Mouse (Mus musculus): ENCODE data around the gene Eif3k.
A peak's percentile ranks its signal among the peaks of the same experiment; 100 is the strongest.

The Eif3k gene

GRCm38 (mm10) chr7:28957997-28958725 is 23.5 kb downstream of the Eif3k start:
- DNase-seq = no peak

GRCm38 (mm10) chr7:28957286-28957685 is 24.4 kb downstream of the Eif3k start:
- DNase-seq = peak in 1 of 2 experiments; percentile 52

GRCm38 (mm10) chr7:28956270-28956669 is 25.4 kb downstream of the Eif3k start:
- no peak for DNase-seq

- no peak for DNase-seq
Measured at GRCm38 (mm10) chr7:28955295-28955897, 26.3 kb downstream of the Eif3k start.

GRCm38 (mm10) chr7:28954773-28955172 is 26.9 kb downstream of the Eif3k start:
- DNase-seq = no peak

GRCm38 (mm10) chr7:28953476-28954376 is 27.9 kb downstream of the Eif3k start:
- DNase-seq = no peak

GRCm38 (mm10) chr7:28952786-28953185 is 28.9 kb downstream of the Eif3k start:
- DNase-seq = no peak

- DNase-seq = no peak
Measured at GRCm38 (mm10) chr7:28951764-28952163, 29.9 kb downstream of the Eif3k start.

GRCm38 (mm10) chr7:28950346-28951037 is 31.2 kb downstream of the Eif3k start:
- no peak for DNase-seq

- no peak for DNase-seq
Measured at GRCm38 (mm10) chr7:28949298-28949697, 32.4 kb downstream of the Eif3k start.

- DNase-seq = no peak
Measured at GRCm38 (mm10) chr7:28948746-28949145, 32.9 kb downstream of the Eif3k start.

GRCm38 (mm10) chr7:28946271-28946610 is 35.4 kb downstream of the Eif3k start:
- no peak for DNase-seq

GRCm38 (mm10) chr7:28945416-28946270 is 36.0 kb downstream of the Eif3k start:
- DNase-seq = peak; percentile 55 to 66

- DNase-seq = no peak
Measured at GRCm38 (mm10) chr7:28944756-28945415, 36.8 kb downstream of the Eif3k start.

GRCm38 (mm10) chr7:28943451-28944180 is 38.0 kb downstream of the Eif3k start:
- no peak for DNase-seq

- DNase-seq = peak; percentile 58 to 74
Measured at GRCm38 (mm10) chr7:28941542-28941941, 40.1 kb downstream of the Eif3k start.

GRCm38 (mm10) chr7:28941129-28941528 is 40.5 kb downstream of the Eif3k start:
- no peak for DNase-seq

GRCm38 (mm10) chr7:28939418-28940183 is 42.1 kb downstream of the Eif3k start:
- DNase-seq = peak; percentile 69 to 83

- no peak for DNase-seq
Measured at GRCm38 (mm10) chr7:28938654-28939053, 43.0 kb downstream of the Eif3k start.

- DNase-seq = peak in 1 of 2 experiments; percentile 58
Measured at GRCm38 (mm10) chr7:28936787-28937186, 44.9 kb downstream of the Eif3k start.

Measured in kidney, postnatal 36 days (tissue).